Mouse (Mus musculus): ENCODE data around the gene Olfr212. TPM values are rescaled to one million over a fixed set of nuclear protein-coding genes. Genes with fewer than 3 reads are reported as not detected.
"Not testable (repeated sequence)": the region's sequence is repeated elsewhere in the genome, so short reads cannot be mapped to it uniquely, and the experiment has no call there.

Gene Olfr212
- polyA plus RNA-seq (2012; rRNA removed) = not detected in 2 replicates

GRCm38 (mm10) chr6:116506302-116507003 lies at the start of gene Olfr212:
TSS of gene Olfr212 (plus strand) at chr6:116506516.
- not testable (repeated sequence) for H3K36me3 ChIP-seq (ENCODE audit: control insufficient read depth, insufficient read depth, low read length); H3K4me3 ChIP-seq (ENCODE audit: low read depth, low read length); H3K27ac ChIP-seq (ENCODE audit: insufficient read depth, low read depth, low read length); H3K27me3 ChIP-seq (ENCODE audit: control insufficient read depth, insufficient read depth, low read length); H3K4me1 ChIP-seq (ENCODE audit: control insufficient read depth, insufficient read depth, insufficient read length, low read length)
- 91% methylated on average over 20 of the region's 20 CpGs for WGBS

DNA sequence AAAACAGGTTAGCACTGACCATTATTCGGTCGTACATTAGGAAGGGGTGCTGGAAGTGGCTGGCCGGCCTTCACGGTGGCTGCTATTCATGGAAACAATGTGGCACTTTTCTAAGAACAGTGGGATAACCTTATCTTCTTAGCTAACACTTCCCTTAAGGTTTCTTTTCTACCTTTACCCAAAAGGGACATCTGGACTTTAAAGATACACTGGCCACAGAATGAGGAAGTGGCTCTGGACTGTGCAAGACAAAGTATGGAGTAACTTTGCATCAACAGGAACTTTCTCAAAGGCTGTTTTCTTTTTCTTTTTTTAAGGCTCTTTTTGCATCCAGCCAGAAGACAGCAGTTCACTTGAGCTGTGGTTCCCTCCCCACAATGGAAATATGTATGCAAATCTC lies 47.6 kb upstream of the Olfr212 start:
- WGBS = 64% methylated on average over 4 of the region's 4 CpGs
- Histone ChIP-seq H3K27ac (ENCODE audit: insufficient read depth, low read depth, low read length) (no peak overlapping the region), H3K4me3 (ENCODE audit: low read depth, low read length) (no peak overlapping the region), H3K27me3 (ENCODE audit: control insufficient read depth, insufficient read depth, low read length) (0 out of 2 replicates have a peak, but pooled peaks cover 7% of the 10 kb centered on the region), H3K36me3 (ENCODE audit: control insufficient read depth, insufficient read depth, low read length) (no peaks in the 10 kb centered on the region), H3K4me1 (ENCODE audit: control insufficient read depth, insufficient read depth, insufficient read length, low read length) (peaks cover 4% of the 10 kb centered on the region)
- TF ChIP-seq POLR2A (IDR thresholded peaks at IDR 0.05; ENCODE audit: low read depth, low read length) = no peak
- no peak for TF ChIP-seq CTCF (IDR thresholded peaks at IDR 0.05; ENCODE audit: extremely low read depth, insufficient read length, insufficient replicate concordance, low read depth, low read length)

DNA sequence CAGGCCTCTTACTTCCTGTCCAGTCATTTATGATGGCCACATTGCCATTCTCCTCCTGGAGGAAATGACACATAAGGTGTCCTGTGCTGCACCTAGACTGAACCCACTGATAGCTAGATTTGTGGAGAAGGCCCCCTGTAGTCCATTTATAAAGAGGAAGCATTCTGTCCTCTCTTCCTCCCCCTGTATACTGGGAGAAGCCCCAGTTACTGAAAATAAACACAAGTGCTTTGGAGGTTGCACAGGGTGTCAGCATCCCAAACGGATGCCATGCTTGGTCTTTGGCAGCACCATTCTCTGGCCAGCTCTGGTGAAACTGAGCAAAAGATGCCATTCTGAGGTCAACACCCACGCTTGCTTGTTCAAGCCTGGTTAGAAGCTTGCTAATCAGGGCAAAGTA lies 47.1 kb upstream of the Olfr212 start:
- Histone ChIP-seq H3K36me3 (ENCODE audit: control insufficient read depth, insufficient read depth, low read length) (no peaks in the 10 kb centered on the region), H3K4me1 (ENCODE audit: control insufficient read depth, insufficient read depth, insufficient read length, low read length) (peaks cover 4% of the 10 kb centered on the region), H3K27ac (ENCODE audit: insufficient read depth, low read depth, low read length) (peak overlapping the region; percentile 12; the same call in 1 of the 2 replicates), H3K4me3 (ENCODE audit: low read depth, low read length) (no peak overlapping the region), H3K27me3 (ENCODE audit: control insufficient read depth, insufficient read depth, low read length) (0 out of 2 replicates have a peak, but pooled peaks cover 7% of the 10 kb centered on the region)
- 61% methylated on average over 2 of the region's 2 CpGs for WGBS
- TF ChIP-seq CTCF (IDR thresholded peaks at IDR 0.05; ENCODE audit: extremely low read depth, insufficient read length, insufficient replicate concordance, low read depth, low read length) (no peak), POLR2A (IDR thresholded peaks at IDR 0.05; ENCODE audit: low read depth, low read length) (no peak)

GRCm38 (mm10) chr6:116460544-116461283 lies 45.6 kb upstream of the Olfr212 start, which contains the start of gene Alox5:
TSS of gene Alox5 (minus strand) at chr6:116461178.
- peak within 1 kb of the TSS; percentile 53 for H3K4me3 ChIP-seq (ENCODE audit: low read depth, low read length)
- 3% methylated on average over 43 of the region's 43 CpGs for WGBS

GRCm38 (mm10) chr6:116468081-116468480 lies 38.2 kb upstream of the Olfr212 start:
- no peak for TF ChIP-seq POLR2A (IDR thresholded peaks at IDR 0.05; ENCODE audit: low read depth, low read length)
- TF ChIP-seq CTCF (IDR thresholded peaks at IDR 0.05; ENCODE audit: extremely low read depth, insufficient read length, insufficient replicate concordance, low read depth, low read length) = no peak
- no peak overlapping the region for H3K27ac ChIP-seq (ENCODE audit: insufficient read depth, low read depth, low read length)
- no peak overlapping the region for H3K4me3 ChIP-seq (ENCODE audit: low read depth, low read length)
- no peaks in the 10 kb centered on the region for H3K4me1 ChIP-seq (ENCODE audit: control insufficient read depth, insufficient read depth, insufficient read length, low read length)
- WGBS = 21% methylated on average over 3 of the region's 3 CpGs
- H3K27me3 ChIP-seq (ENCODE audit: control insufficient read depth, insufficient read depth, low read length) = no peaks in the 10 kb centered on the region
- H3K36me3 ChIP-seq (ENCODE audit: control insufficient read depth, insufficient read depth, low read length) = no peaks in the 10 kb centered on the region

More at GRCm38 (mm10) chr6:116460544-116461283, 45.6 kb upstream of the Olfr212 start, which contains the start of gene Alox5:
- Histone ChIP-seq H3K4me1 (ENCODE audit: control insufficient read depth, insufficient read depth, insufficient read length, low read length) (peaks cover 4% of the 10 kb centered on the region), H3K27ac (ENCODE audit: insufficient read depth, low read depth, low read length) (0 out of 2 replicates have a peak within 1 kb of the TSS, but pooled peaks have one; percentile 9), H3K27me3 (ENCODE audit: control insufficient read depth, insufficient read depth, low read length) (0 out of 2 replicates have a peak, but pooled peaks cover 7% of the 10 kb centered on the region), H3K36me3 (ENCODE audit: control insufficient read depth, insufficient read depth, low read length) (no peaks in the 10 kb centered on the region)
- TF ChIP-seq POLR2A (IDR thresholded peaks at IDR 0.05; ENCODE audit: low read depth, low read length) (no peak), CTCF (IDR thresholded peaks at IDR 0.05; ENCODE audit: extremely low read depth, insufficient read length, insufficient replicate concordance, low read depth, low read length) (no peak)

GRCm38 (mm10) chr6:116485081-116485480 lies 21.2 kb upstream of the Olfr212 start:
- H3K27ac ChIP-seq (ENCODE audit: insufficient read depth, low read depth, low read length) = no peak overlapping the region
- 34% methylated on average over 1 of the region's 1 CpGs for WGBS
- no peaks in the 10 kb centered on the region for H3K4me1 ChIP-seq (ENCODE audit: control insufficient read depth, insufficient read depth, insufficient read length, low read length)
- no peaks in the 10 kb centered on the region for H3K27me3 ChIP-seq (ENCODE audit: control insufficient read depth, insufficient read depth, low read length)
- H3K36me3 ChIP-seq (ENCODE audit: control insufficient read depth, insufficient read depth, low read length) = no peaks in the 10 kb centered on the region
- TF ChIP-seq CTCF (IDR thresholded peaks at IDR 0.05; ENCODE audit: extremely low read depth, insufficient read length, insufficient replicate concordance, low read depth, low read length) (no peak), POLR2A (IDR thresholded peaks at IDR 0.05; ENCODE audit: low read depth, low read length) (no peak)
- H3K4me3 ChIP-seq (ENCODE audit: low read depth, low read length) = no peak overlapping the region

GRCm38 (mm10) chr6:116486833-116487232 lies 19.5 kb upstream of the Olfr212 start:
- Histone ChIP-seq H3K4me3 (ENCODE audit: low read depth, low read length) (no peak overlapping the region), H3K27me3 (ENCODE audit: control insufficient read depth, insufficient read depth, low read length) (no peaks in the 10 kb centered on the region), H3K36me3 (ENCODE audit: control insufficient read depth, insufficient read depth, low read length) (no peaks in the 10 kb centered on the region), H3K4me1 (ENCODE audit: control insufficient read depth, insufficient read depth, insufficient read length, low read length) (no peaks in the 10 kb centered on the region), H3K27ac (ENCODE audit: insufficient read depth, low read depth, low read length) (no peak overlapping the region)
- WGBS = 21% methylated on average over 1 of the region's 1 CpGs
- TF ChIP-seq CTCF (IDR thresholded peaks at IDR 0.05; ENCODE audit: extremely low read depth, insufficient read length, insufficient replicate concordance, low read depth, low read length) = no peak
- no peak for TF ChIP-seq POLR2A (IDR thresholded peaks at IDR 0.05; ENCODE audit: low read depth, low read length)
